In the genomic region with DNA sequence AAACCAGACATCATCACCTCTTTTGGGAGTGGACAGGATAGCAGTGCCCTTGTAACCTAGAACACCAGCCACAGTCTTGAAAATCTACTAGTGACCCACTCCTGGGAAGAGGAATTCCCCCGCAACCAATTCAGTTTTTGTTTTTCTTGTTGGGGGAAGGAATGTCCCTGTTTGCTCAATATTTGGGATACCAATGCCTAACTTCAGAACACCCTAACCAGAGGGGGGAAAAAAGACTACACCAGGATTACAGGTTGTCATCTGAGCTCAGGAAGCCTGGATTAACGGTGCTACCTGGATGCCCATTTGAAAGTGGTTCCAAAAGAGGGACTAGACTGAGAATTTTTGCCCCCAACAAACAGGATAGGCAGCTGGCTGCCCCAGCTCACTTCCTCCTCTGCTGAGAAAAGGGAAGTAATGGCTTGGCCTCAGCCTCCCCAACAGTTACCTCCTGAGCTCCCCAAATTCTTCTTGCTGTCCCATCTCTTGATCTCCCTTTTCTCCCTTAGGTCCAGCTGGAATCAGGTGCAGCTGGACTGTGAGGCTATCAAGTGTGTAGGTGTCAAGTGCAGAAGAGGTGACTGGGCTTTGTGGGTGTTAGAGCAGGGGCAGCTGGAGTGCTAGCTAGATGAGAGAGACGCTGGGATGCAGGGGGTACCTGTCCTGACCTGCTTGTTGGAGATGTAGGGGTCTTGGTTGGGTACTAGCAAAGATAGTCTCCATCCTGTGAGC, we compare ENCODE assay signal across 8 mouse cellular contexts. TPM values are rescaled to one million over a fixed set of nuclear protein-coding genes. Genes with fewer than 3 reads are reported as not detected.
DNase-seq lines count a peak whose midpoint lies in the region; ATAC-seq and TF ChIP-seq lines count a peak whose summit lies in the region.

No protein-coding gene starts in this region.

- no peaks in the 10 kb centered on the region for H3K9me3 ChIP-seq in heart, embryonic 10.5 days
- H3K9me3 ChIP-seq in hindbrain, postnatal 0 days (ENCODE audit: low read length), result no peaks in the 10 kb centered on the region
- no peaks in the 10 kb centered on the region for H3K9me3 ChIP-seq in midbrain, postnatal 0 days (ENCODE audit: low read length)

- WGBS in heart, embryonic 10.5 days, result 62% methylated on average over 3 of the region's 3 CpGs
- 68% methylated on average over 3 of the region's 3 CpGs for WGBS in hindbrain, postnatal 0 days
- WGBS in midbrain, postnatal 0 days, result 79% methylated on average over 3 of the region's 3 CpGs

- ATAC-seq in common myeloid progenitor, adult 5-6 weeks (replicated peaks; ENCODE audit: low read depth, poor library complexity, severe bottlenecking), result peak; percentile 20
- ATAC-seq in hindbrain, postnatal 0 days, result no peak
- ATAC-seq in midbrain, postnatal 0 days (ENCODE audit: low FRiP score), result no peak
- ATAC-seq in cerebellum, adult (ENCODE audit: insufficient number of reproducible peaks, low FRiP score, low TSS enrichment), result no peak

- no peak for TF ChIP-seq CTCF in hindbrain, postnatal 0 days (IDR thresholded peaks at IDR 0.05; ENCODE audit: low read depth)
- no peak for TF ChIP-seq CTCF in midbrain, postnatal 0 days (IDR thresholded peaks at IDR 0.05)

- H3K4me2 ChIP-seq in hindbrain, postnatal 0 days (ENCODE audit: low read depth, low read length), result peak overlapping the region; percentile 98
- H3K4me2 ChIP-seq in midbrain, postnatal 0 days (ENCODE audit: low read depth, low read length, poor library complexity, severe bottlenecking), result peak overlapping the region; percentile 98

- H3K4me1 ChIP-seq in heart, embryonic 10.5 days, result peaks cover 36% of the 10 kb centered on the region
- H3K4me1 ChIP-seq in hindbrain, postnatal 0 days (ENCODE audit: insufficient read depth, low read length), result 0 out of 2 replicates have a peak, but pooled peaks cover 4% of the 10 kb centered on the region
- H3K4me1 ChIP-seq in midbrain, postnatal 0 days (ENCODE audit: insufficient read depth, low read length), result peaks cover 6% of the 10 kb centered on the region; the same call in 1 of the 2 replicates

- no peak overlapping the region; the same call in 1 of the 2 replicates for H3K27ac ChIP-seq in heart, embryonic 10.5 days
- no peak overlapping the region for H3K27ac ChIP-seq in hindbrain, postnatal 0 days
- H3K27ac ChIP-seq in midbrain, postnatal 0 days (ENCODE audit: low read depth, low read length), result no peak overlapping the region

- 0 out of 2 replicates have a peak, but pooled peaks cover 7% of the 10 kb centered on the region for H3K36me3 ChIP-seq in heart, embryonic 10.5 days
- H3K36me3 ChIP-seq in hindbrain, postnatal 0 days (ENCODE audit: insufficient read depth, low read length), result no peaks in the 10 kb centered on the region
- no peaks in the 10 kb centered on the region for H3K36me3 ChIP-seq in midbrain, postnatal 0 days (ENCODE audit: insufficient read depth, low read length)

- DNase-seq in heart, embryonic 10.5 days (ENCODE audit: low spot score), result no peak
- DNase-seq in heart, postnatal 4 days, result no peak
- no peak for DNase-seq in hindbrain, postnatal 0 days (ENCODE audit: low spot score)
- DNase-seq in midbrain, postnatal 0 days (ENCODE audit: low spot score), result no peak
- no peak for DNase-seq in layer of hippocampus, postnatal 36 days
- no peak for DNase-seq in right cerebral cortex, adult 18-20 months

- peaks cover 63% of the 10 kb centered on the region for H3K27me3 ChIP-seq in heart, embryonic 10.5 days (ENCODE audit: insufficient read depth, poor library complexity, severe bottlenecking)
- no peaks in the 10 kb centered on the region for H3K27me3 ChIP-seq in hindbrain, postnatal 0 days (ENCODE audit: insufficient read depth, low read length)
- H3K27me3 ChIP-seq in midbrain, postnatal 0 days (ENCODE audit: insufficient read depth, low read length), result 0 out of 2 replicates have a peak, but pooled peaks cover 6% of the 10 kb centered on the region

- peak overlapping the region; percentile 62; the same call in 1 of the 2 replicates for H3K9ac ChIP-seq in hindbrain, postnatal 0 days (replicated peaks; ENCODE audit: low read length)
- peak overlapping the region; percentile 70 for H3K9ac ChIP-seq in midbrain, postnatal 0 days (replicated peaks; ENCODE audit: low read length, poor library complexity, severe bottlenecking)

- peak overlapping the region; percentile 76 for H3K4me3 ChIP-seq in heart, embryonic 10.5 days
- peak overlapping the region; percentile 65 for H3K4me3 ChIP-seq in hindbrain, postnatal 0 days (ENCODE audit: low read length)
- H3K4me3 ChIP-seq in midbrain, postnatal 0 days (ENCODE audit: low read depth, low read length), result peak overlapping the region; percentile 59; the same call in 1 of the 2 replicates

RNA-seq across cellular contexts. Expression of gene Nfkbie, which starts 1.2 kb away (rescaled TPM):
- 2.8 and 3.7 TPM in 2 replicates for polyA plus RNA-seq in heart, embryonic 10.5 days (2016; fragmentation: Nextera tagmentation; extraction: Ambion mirVana)
- total RNA-seq in heart, postnatal 4 days (2021), result 1 to 10 TPM; 1.5 to 1.9 TPM
- 10.1 and 11.0 TPM in 2 replicates for total RNA-seq in common myeloid progenitor, adult 5-6 weeks (2017)
- total RNA-seq in hindbrain, postnatal 0 days (2014; rRNA removed), result 7.7 and 9.2 TPM in 2 replicates
- polyA plus RNA-seq in hindbrain, postnatal 0 days (2015; fragmentation: Nextera tagmentation; extraction: Ambion mirVana), result 5.2 and 6.0 TPM in 2 replicates
- 2.0 and 4.8 TPM in 2 replicates for total RNA-seq in midbrain, postnatal 0 days (2014; rRNA removed)
- polyA plus RNA-seq in midbrain, postnatal 0 days (2015; fragmentation: Nextera tagmentation; extraction: Ambion mirVana), result 2.5 and 3.1 TPM in 2 replicates
- 1 to 10 TPM; 2.6 to 3.4 TPM for total RNA-seq in layer of hippocampus, postnatal 36 days (2021)

RNA-seq across cellular contexts. Expression of gene Slc35b2, which starts 7.0 kb away (rescaled TPM):
- 107 and 118 TPM in 2 replicates for polyA plus RNA-seq in heart, embryonic 10.5 days (2016; fragmentation: Nextera tagmentation; extraction: Ambion mirVana)
- 10 to 100 TPM; 37.3 to 39.2 TPM for total RNA-seq in heart, postnatal 4 days (2021)
- total RNA-seq in common myeloid progenitor, adult 5-6 weeks (2017), result 49.6 and 93.8 TPM in 2 replicates
- total RNA-seq in hindbrain, postnatal 0 days (2014; rRNA removed), result 105 and 139 TPM in 2 replicates
- 90.3 and 94.0 TPM in 2 replicates for polyA plus RNA-seq in hindbrain, postnatal 0 days (2015; fragmentation: Nextera tagmentation; extraction: Ambion mirVana)
- total RNA-seq in midbrain, postnatal 0 days (2014; rRNA removed), result 91.7 and 113 TPM in 2 replicates
- polyA plus RNA-seq in midbrain, postnatal 0 days (2015; fragmentation: Nextera tagmentation; extraction: Ambion mirVana), result 71.8 and 75.3 TPM in 2 replicates
- total RNA-seq in layer of hippocampus, postnatal 36 days (2021), result 10 to 100 TPM; 28.2 to 29.4 TPM

RNA-seq across cellular contexts. Expression of gene Tmem151b, which starts 7.2 kb away (rescaled TPM):
- polyA plus RNA-seq in heart, embryonic 10.5 days (2016; fragmentation: Nextera tagmentation; extraction: Ambion mirVana), result 0.84 and 1.7 TPM in 2 replicates
- under 1 TPM; 0.20 to 0.24 TPM for total RNA-seq in heart, postnatal 4 days (2021)
- 0.53 TPM in 1 of 2 replicates, not detected in the other for total RNA-seq in common myeloid progenitor, adult 5-6 weeks (2017)
- total RNA-seq in hindbrain, postnatal 0 days (2014; rRNA removed), result 107 and 114 TPM in 2 replicates
- 29.5 and 29.8 TPM in 2 replicates for polyA plus RNA-seq in hindbrain, postnatal 0 days (2015; fragmentation: Nextera tagmentation; extraction: Ambion mirVana)
- total RNA-seq in midbrain, postnatal 0 days (2014; rRNA removed), result 77.9 and 95.6 TPM in 2 replicates
- 29.1 and 30.7 TPM in 2 replicates for polyA plus RNA-seq in midbrain, postnatal 0 days (2015; fragmentation: Nextera tagmentation; extraction: Ambion mirVana)
- total RNA-seq in layer of hippocampus, postnatal 36 days (2021), result 100 to 1,000 TPM; 106 to 112 TPM

RNA-seq across cellular contexts. Expression of gene Hsp90ab1, which starts 16.4 kb away (rescaled TPM):
- polyA plus RNA-seq in heart, embryonic 10.5 days (2016; fragmentation: Nextera tagmentation; extraction: Ambion mirVana), result 1,633 and 1,893 TPM in 2 replicates
- 1,000 to 10,000 TPM; 1,093 to 1,133 TPM for total RNA-seq in heart, postnatal 4 days (2021)
- 2,806 and 3,169 TPM in 2 replicates for total RNA-seq in common myeloid progenitor, adult 5-6 weeks (2017)
- total RNA-seq in hindbrain, postnatal 0 days (2014; rRNA removed), result 982 and 1,365 TPM in 2 replicates
- 1,472 and 1,504 TPM in 2 replicates for polyA plus RNA-seq in hindbrain, postnatal 0 days (2015; fragmentation: Nextera tagmentation; extraction: Ambion mirVana)
- total RNA-seq in midbrain, postnatal 0 days (2014; rRNA removed), result 1,063 and 1,068 TPM in 2 replicates
- polyA plus RNA-seq in midbrain, postnatal 0 days (2015; fragmentation: Nextera tagmentation; extraction: Ambion mirVana), result 1,368 and 1,371 TPM in 2 replicates
- 1,000 to 10,000 TPM; 1,811 to 1,865 TPM for total RNA-seq in layer of hippocampus, postnatal 36 days (2021)

RNA-seq across cellular contexts. Expression of gene Tcte1, which starts 33.4 kb away (rescaled TPM):
- polyA plus RNA-seq in heart, embryonic 10.5 days (2016; fragmentation: Nextera tagmentation; extraction: Ambion mirVana), result 0.36 and 0.80 TPM in 2 replicates
- total RNA-seq in heart, postnatal 4 days (2021), result not detected
- not detected in 2 replicates for total RNA-seq in common myeloid progenitor, adult 5-6 weeks (2017)
- total RNA-seq in hindbrain, postnatal 0 days (2014; rRNA removed), result 0.58 and 1.5 TPM in 2 replicates
- polyA plus RNA-seq in hindbrain, postnatal 0 days (2015; fragmentation: Nextera tagmentation; extraction: Ambion mirVana), result 3.9 and 4.3 TPM in 2 replicates
- total RNA-seq in midbrain, postnatal 0 days (2014; rRNA removed), result 0.99 and 1.2 TPM in 2 replicates
- polyA plus RNA-seq in midbrain, postnatal 0 days (2015; fragmentation: Nextera tagmentation; extraction: Ambion mirVana), result 4.2 and 4.6 TPM in 2 replicates
- total RNA-seq in layer of hippocampus, postnatal 36 days (2021), result under 1 TPM; 0.43 to 0.65 TPM

Comparison
In these comparisons a context has a peak if more than half of its experiments do, and no peak if none do; other contexts are left out.
1. RNA of gene Tmem151b, which starts 7.2 kb away (total RNA-seq): 107 to 114 TPM in hindbrain, postnatal 0 days, 106 to 112 TPM in layer of hippocampus, postnatal 36 days and 77.9 to 95.6 TPM in midbrain, postnatal 0 days; 0.20 to 0.24 TPM in heart, postnatal 4 days and 0.53 TPM in common myeloid progenitor, adult 5-6 weeks; every median in the first group is over 10 times any median in the second.
2. Peak in every context shown above with its lines, with median percentiles within 50 percentile points of each other: H3K4me3 ChIP-seq.